Mouse (Mus musculus): ENCODE measurements around the gene Spns2. TPM values are rescaled to one million over a fixed set of nuclear protein-coding genes. Genes with fewer than 3 reads are reported as not detected.

The Spns2 gene
- total and polyA plus RNA-seq, 3 experiments: 0.07 to 0.17 (median 0.14) TPM

GRCm38 (mm10) chr11:72402969-72403368 is 86.7 kb downstream of the Spns2 start:
- H3K4me3 ChIP-seq (replicated peaks in 1 of 3; ENCODE audit: low read depth in 2 of 3, low read length in 2 of 3, poor library complexity in 1 of 3): no peak overlapping the region
- in situ Hi-C loops (cut with MboI; ENCODE audit: low pct_ligation_motif_present, low pct_unique_long_range_greater_than_20kb, low sequenced_read_pairs): no loop called here
- H3K36me3 ChIP-seq (replicated peaks in 1 of 2; ENCODE audit: control insufficient read depth in 1 of 2, insufficient read depth in 1 of 2, low read length in 1 of 2): no peaks in the 10 kb centered on the region
- no peak overlapping the region for H3K4me2 ChIP-seq (ENCODE audit: insufficient read depth, low read depth, poor library complexity, severe bottlenecking)
- no peak overlapping the region for H3K27ac ChIP-seq (ENCODE audit: insufficient read depth, low read depth)
- TF ChIP-seq E2F4 (IDR thresholded peaks at IDR 0.05; ENCODE audit: insufficient replicate concordance, low read depth, low read length): no peak
- peak; percentile 34; the same call in 1 of the 2 replicates for TF ChIP-seq USF1 (IDR thresholded peaks at IDR 0.05; ENCODE audit: low read depth, low read length)
- H3K9me3 ChIP-seq (replicated peaks; ENCODE audit: low read length): peaks cover 7% of the 10 kb centered on the region
- no peak for DNase-seq (ENCODE audit: extremely low read depth)
- no peak overlapping the region for H3K9ac ChIP-seq (ENCODE audit: insufficient read depth, low read depth)
- H3K4me1 ChIP-seq (ENCODE audit: control insufficient read depth in 1 of 2, insufficient read depth in 2 of 2): no peaks in the 10 kb centered on the region
- no peaks in the 10 kb centered on the region for H3K79me2 ChIP-seq (replicated peaks; ENCODE audit: control insufficient read depth, extremely low read depth, insufficient read depth, poor library complexity, severe bottlenecking)
- dilution Hi-C loops (cut with MboI; ENCODE audit: extremely low pct_ligation_motif_present, extremely low pct_unique_long_range_greater_than_20kb, low sequenced_read_pairs): no loop called here
- H3K27me3 ChIP-seq (replicated peaks): peaks cover 93% of the 10 kb centered on the region

- Histone ChIP-seq H3K9ac (ENCODE audit: insufficient read depth, low read depth) (no peak overlapping the region), H3K36me3 (replicated peaks in 1 of 2; ENCODE audit: control insufficient read depth in 1 of 2, insufficient read depth in 1 of 2, low read length in 1 of 2) (no peaks in the 10 kb centered on the region), H3K4me2 (ENCODE audit: insufficient read depth, low read depth, poor library complexity, severe bottlenecking) (no peak overlapping the region), H3K27ac (ENCODE audit: insufficient read depth, low read depth) (no peak overlapping the region), H3K9me3 (replicated peaks; ENCODE audit: low read length) (peaks cover 7% of the 10 kb centered on the region), H3K79me2 (replicated peaks; ENCODE audit: control insufficient read depth, extremely low read depth, insufficient read depth, poor library complexity, severe bottlenecking) (no peaks in the 10 kb centered on the region), H3K4me3 (replicated peaks in 1 of 3; ENCODE audit: low read depth in 2 of 3, low read length in 2 of 3, poor library complexity in 1 of 3) (no peak overlapping the region), H3K27me3 (replicated peaks) (peaks cover 93% of the 10 kb centered on the region), H3K4me1 (ENCODE audit: control insufficient read depth in 1 of 2, insufficient read depth in 2 of 2) (no peaks in the 10 kb centered on the region)
- dilution Hi-C loops (cut with MboI; ENCODE audit: extremely low pct_ligation_motif_present, extremely low pct_unique_long_range_greater_than_20kb, low sequenced_read_pairs): no loop called here
- in situ Hi-C loops (cut with MboI; ENCODE audit: low pct_ligation_motif_present, low pct_unique_long_range_greater_than_20kb, low sequenced_read_pairs): no loop called here
- TF ChIP-seq IRF4 (IDR thresholded peaks at IDR 0.05; ENCODE audit: low read depth, low read length): no peak
- no peak for DNase-seq (ENCODE audit: extremely low read depth)
Measured at GRCm38 (mm10) chr11:72402017-72402416, 87.7 kb downstream of the Spns2 start.

Other genes with a start within 250 kb of the Spns2 start
- gene Slc13a5, start 222.7 kb downstream of the Spns2 start, total RNA-seq (2012; rRNA removed): not detected in 2 replicates
- gene Slc13a5, start 222.7 kb downstream of the Spns2 start, total RNA-seq (2014; rRNA removed): not detected in 2 replicates
- not detected in 2 replicates for gene Slc13a5, start 222.7 kb downstream of the Spns2 start, polyA plus RNA-seq (2012; ENCODE audit: insufficient read length, low read depth)
- gene Xaf1, start 188.3 kb downstream of the Spns2 start, total RNA-seq (2012; rRNA removed): 2.5 and 3.0 TPM in 2 replicates
- gene Xaf1, start 188.3 kb downstream of the Spns2 start, total RNA-seq (2014; rRNA removed): 2.8 and 4.1 TPM in 2 replicates
- gene Xaf1, start 188.3 kb downstream of the Spns2 start, polyA plus RNA-seq (2012; ENCODE audit: insufficient read length, low read depth): 9.6 TPM in 2 replicates
- gene Fbxo39, start 175.5 kb downstream of the Spns2 start, total RNA-seq (2012; rRNA removed): not detected in 2 replicates
- not detected in 2 replicates for gene Fbxo39, start 175.5 kb downstream of the Spns2 start, total RNA-seq (2014; rRNA removed)
- 0.13 TPM in 1 of 2 replicates, not detected in the other for gene Fbxo39, start 175.5 kb downstream of the Spns2 start, polyA plus RNA-seq (2012; ENCODE audit: insufficient read length, low read depth)
- gene Tekt1, start 127.5 kb downstream of the Spns2 start, total RNA-seq (2012; rRNA removed): 0.08 TPM in 1 of 2 replicates, not detected in the other
- not detected in 2 replicates for gene Tekt1, start 127.5 kb downstream of the Spns2 start, total RNA-seq (2014; rRNA removed)
- gene Tekt1, start 127.5 kb downstream of the Spns2 start, polyA plus RNA-seq (2012; ENCODE audit: insufficient read length, low read depth): not detected in 2 replicates
- gene Smtnl2, start 78.2 kb downstream of the Spns2 start, total RNA-seq (2012; rRNA removed): 0.25 and 0.47 TPM in 2 replicates
- gene Smtnl2, start 78.2 kb downstream of the Spns2 start, total RNA-seq (2014; rRNA removed): 0.26 and 0.47 TPM in 2 replicates
- 0.10 TPM in 1 of 2 replicates, not detected in the other for gene Smtnl2, start 78.2 kb downstream of the Spns2 start, polyA plus RNA-seq (2012; ENCODE audit: insufficient read length, low read depth)
- gene Ggt6, start 54.4 kb downstream of the Spns2 start, total RNA-seq (2012; rRNA removed): 0.13 TPM in 2 replicates
- not detected in 2 replicates for gene Ggt6, start 54.4 kb downstream of the Spns2 start, total RNA-seq (2014; rRNA removed)
- 0.19 TPM in 1 of 2 replicates, not detected in the other for gene Ggt6, start 54.4 kb downstream of the Spns2 start, polyA plus RNA-seq (2012; ENCODE audit: insufficient read length, low read depth)
- 245 and 334 TPM in 2 replicates for gene Mybbp1a, start 48.5 kb downstream of the Spns2 start, total RNA-seq (2012; rRNA removed)
- 115 and 174 TPM in 2 replicates for gene Mybbp1a, start 48.5 kb downstream of the Spns2 start, total RNA-seq (2014; rRNA removed)
- 729 and 816 TPM in 2 replicates for gene Mybbp1a, start 48.5 kb downstream of the Spns2 start, polyA plus RNA-seq (2012; ENCODE audit: insufficient read length, low read depth)
- gene Spns3, start 60.6 kb upstream of the Spns2 start, total RNA-seq (2012; rRNA removed): 0.17 and 0.21 TPM in 2 replicates
- 0.85 and 1.0 TPM in 2 replicates for gene Spns3, start 60.6 kb upstream of the Spns2 start, total RNA-seq (2014; rRNA removed)
- gene Spns3, start 60.6 kb upstream of the Spns2 start, polyA plus RNA-seq (2012; ENCODE audit: insufficient read length, low read depth): 1.6 and 1.8 TPM in 2 replicates
- gene Ube2g1, start 117.4 kb upstream of the Spns2 start, total RNA-seq (2012; rRNA removed): 34.3 and 34.5 TPM in 2 replicates
- 74.4 and 78.3 TPM in 2 replicates for gene Ube2g1, start 117.4 kb upstream of the Spns2 start, total RNA-seq (2014; rRNA removed)
- gene Ube2g1, start 117.4 kb upstream of the Spns2 start, polyA plus RNA-seq (2012; ENCODE audit: insufficient read length, low read depth): 52.8 and 73.8 TPM in 2 replicates
- gene Ankfy1, start 200.1 kb upstream of the Spns2 start, total RNA-seq (2012; rRNA removed): 30.4 and 31.5 TPM in 2 replicates
- gene Ankfy1, start 200.1 kb upstream of the Spns2 start, total RNA-seq (2014; rRNA removed): 29.9 and 31.4 TPM in 2 replicates
- gene Ankfy1, start 200.1 kb upstream of the Spns2 start, polyA plus RNA-seq (2012; ENCODE audit: insufficient read length, low read depth): 32.0 and 37.0 TPM in 2 replicates

Measured in CH12.LX (cell line).